Mouse (Mus musculus) liver, embryonic 13.5 days (tissue): ENCODE measurements at regions not wholly inside any gene's neighbourhood (a gene's known extent, or its start where the extent isn't known, plus 50 kb on each side); places are given as distances from the start of the nearest gene placed in this dataset.

Experiments
- ATAC-seq: fragments of 200-750 bp; cut with Nextera tagmentation; 2 replicates; pipeline ENCODE4 v1.8.0; 2017; ENCODE audit warnings: low read depth, mild to moderate bottlenecking, moderate number of reproducible peaks, moderate library complexity
- DNase-seq: peaks from one replicate; pipeline ENCODE4 v3.0.0; 2022
- H3K27ac ChIP-seq: fragments of 300-500 bp; sonication (generic); 2 replicates; pipeline ENCODE4 v1.5.1; 2015; ENCODE audit warnings: moderate library complexity, mild to moderate bottlenecking, inconsistent platforms
- H3K27me3 ChIP-seq: fragments of 300-500 bp; sonication (generic); 2 replicates; pipeline ENCODE4 v1.6.1; 2015; ENCODE audit warnings: mild to moderate bottlenecking, inconsistent platforms
- H3K36me3 ChIP-seq: fragments of 300-500 bp; sonication (generic); 2 replicates; pipeline ENCODE4 v1.6.1; 2015; ENCODE audit warnings: mild to moderate bottlenecking, inconsistent platforms
- H3K4me1 ChIP-seq: fragments of 300-500 bp; sonication (generic); replicated peaks from 2 replicates; pipeline ENCODE4 v1.6.1; 2015; ENCODE audit warnings: inconsistent platforms
- H3K4me2 ChIP-seq: fragments of 300-500 bp; sonication (generic); 2 replicates; pipeline ENCODE4 v1.6.1; 2015; ENCODE audit warnings: inconsistent platforms, mild to moderate bottlenecking, moderate library complexity
- H3K4me3 ChIP-seq: fragments of 300-500 bp; sonication (generic); replicated peaks from 2 replicates; pipeline ENCODE4 v1.5.1; 2015; ENCODE audit warnings: mild to moderate bottlenecking, inconsistent platforms
- H3K9ac ChIP-seq: fragments of 300-500 bp; sonication (generic); 2 replicates; pipeline ENCODE4 v1.6.1; 2015; ENCODE audit warnings: mild to moderate bottlenecking, inconsistent platforms
- H3K9me3 ChIP-seq: fragments of 300-500 bp; sonication (generic); replicated peaks from 2 replicates; pipeline ENCODE4 v1.6.1; 2016; ENCODE audit warnings: inconsistent platforms
- WGBS: fragments of 180-500 bp; shearing (Covaris S2); methylation state at CpG from one replicate; pipeline ENCODE4 v1.1.7; 2015; ENCODE audit not compliant: insufficient replicate concordance; 5-methylcytosine and 5-hydroxymethylcytosine counted together

- H3K9me3 ChIP-seq: no peaks in the 10 kb centered on the region
- H3K4me2 ChIP-seq: no peak overlapping the region
- no peak overlapping the region for H3K4me3 ChIP-seq
- H3K4me1 ChIP-seq: no peaks in the 10 kb centered on the region
- no peak overlapping the region for H3K27ac ChIP-seq
- no peak for ATAC-seq
- WGBS: 66% methylated on average over 11 of the region's 11 CpGs
- H3K27me3 ChIP-seq: no peaks in the 10 kb centered on the region
- no peak for DNase-seq
- no peaks in the 10 kb centered on the region for H3K36me3 ChIP-seq
- H3K9ac ChIP-seq: no peak overlapping the region
These were observed 603.7 kb downstream of the Tox3 start for GRCm38 (mm10) chr8:89744267-89745028.

GRCm38 (mm10) chr8:89738657-89739056, 609.5 kb downstream of the Tox3 start:
- H3K4me3 ChIP-seq: no peak overlapping the region

GRCm38 (mm10) chr8:89737636-89738035, 610.5 kb downstream of the Tox3 start:
- Histone ChIP-seq H3K4me1 (no peaks in the 10 kb centered on the region), H3K27me3 (no peaks in the 10 kb centered on the region), H3K27ac (no peak overlapping the region), H3K36me3 (no peaks in the 10 kb centered on the region), H3K9ac (no peak overlapping the region), H3K4me3 (no peak overlapping the region), H3K4me2 (no peak overlapping the region), H3K9me3 (no peaks in the 10 kb centered on the region)
- 58% methylated on average over 1 of the region's 1 CpGs for WGBS
- DNase-seq (no peak), ATAC-seq (no peak)

More at GRCm38 (mm10) chr8:89738657-89739056, 609.5 kb downstream of the Tox3 start:
- H3K9ac ChIP-seq: no peak overlapping the region
- ATAC-seq: no peak
- no peaks in the 10 kb centered on the region for H3K36me3 ChIP-seq
- H3K9me3 ChIP-seq: no peaks in the 10 kb centered on the region
- H3K4me2 ChIP-seq: no peak overlapping the region
- DNase-seq: no peak
- H3K27me3 ChIP-seq: no peaks in the 10 kb centered on the region
- 71% methylated on average over 3 of the region's 3 CpGs for WGBS
- no peak overlapping the region for H3K27ac ChIP-seq
- H3K4me1 ChIP-seq: no peaks in the 10 kb centered on the region

- Histone ChIP-seq H3K36me3 (no peaks in the 10 kb centered on the region), H3K9me3 (no peaks in the 10 kb centered on the region), H3K4me2 (no peak overlapping the region), H3K27me3 (no peaks in the 10 kb centered on the region), H3K9ac (no peak overlapping the region), H3K27ac (no peak overlapping the region), H3K4me1 (no peaks in the 10 kb centered on the region), H3K4me3 (no peak overlapping the region)
- WGBS: 76% methylated on average over 6 of the region's 6 CpGs
- ATAC-seq (no peak), DNase-seq (no peak)
These were observed 620.9 kb downstream of the Tox3 start for GRCm38 (mm10) chr8:89727252-89727651.

GRCm38 (mm10) chr8:89721684-89722305, 626.3 kb downstream of the Tox3 start:
- no peak overlapping the region for H3K9ac ChIP-seq
- no peak overlapping the region for H3K4me2 ChIP-seq
- H3K4me3 ChIP-seq: no peak overlapping the region
- H3K27me3 ChIP-seq: no peaks in the 10 kb centered on the region
- 59% methylated on average over 5 of the region's 5 CpGs for WGBS
- no peaks in the 10 kb centered on the region for H3K4me1 ChIP-seq
- no peak overlapping the region for H3K27ac ChIP-seq
- DNase-seq (no peak), ATAC-seq (no peak)
- H3K9me3 ChIP-seq: no peaks in the 10 kb centered on the region
- no peaks in the 10 kb centered on the region for H3K36me3 ChIP-seq

GRCm38 (mm10) chr8:89713880-89714279, 634.3 kb downstream of the Tox3 start:
- H3K4me2 ChIP-seq: no peak overlapping the region
- H3K36me3 ChIP-seq: no peaks in the 10 kb centered on the region
- no peaks in the 10 kb centered on the region for H3K27me3 ChIP-seq
- ATAC-seq: no peak
- no peaks in the 10 kb centered on the region for H3K9me3 ChIP-seq
- no peak for DNase-seq
- no peak overlapping the region for H3K4me3 ChIP-seq
- 63% methylated on average over 6 of the region's 6 CpGs for WGBS
- no peak overlapping the region for H3K27ac ChIP-seq
- H3K4me1 ChIP-seq: no peaks in the 10 kb centered on the region
- no peak overlapping the region for H3K9ac ChIP-seq

GRCm38 (mm10) chr8:89707341-89707928, 640.7 kb downstream of the Tox3 start:
- Histone ChIP-seq H3K4me1 (no peaks in the 10 kb centered on the region), H3K27me3 (no peaks in the 10 kb centered on the region), H3K27ac (no peak overlapping the region), H3K9me3 (no peaks in the 10 kb centered on the region), H3K9ac (no peak overlapping the region), H3K4me3 (no peak overlapping the region), H3K4me2 (no peak overlapping the region), H3K36me3 (no peaks in the 10 kb centered on the region)
- DNase-seq: no peak
- WGBS: 52% methylated on average over 5 of the region's 5 CpGs
- no peak for ATAC-seq

GRCm38 (mm10) chr8:89685696-89686095, 641.7 kb upstream of the Sall1 start:
- H3K27ac ChIP-seq: no peak overlapping the region
- no peaks in the 10 kb centered on the region for H3K36me3 ChIP-seq
- H3K4me1 ChIP-seq: no peaks in the 10 kb centered on the region
- ATAC-seq: no peak
- H3K27me3 ChIP-seq: no peaks in the 10 kb centered on the region
- H3K9ac ChIP-seq: no peak overlapping the region
- H3K9me3 ChIP-seq: no peaks in the 10 kb centered on the region
- 69% methylated on average over 6 of the region's 6 CpGs for whole genome bisulfite sequencing
- DNase-seq: no peak
- no peak overlapping the region for H3K4me2 ChIP-seq
- no peak overlapping the region for H3K4me3 ChIP-seq

GRCm38 (mm10) chr8:89680937-89681336, 637.0 kb upstream of the Sall1 start:
- ATAC-seq (no peak), DNase-seq (no peak)
- Histone ChIP-seq H3K36me3 (no peaks in the 10 kb centered on the region), H3K4me1 (no peaks in the 10 kb centered on the region), H3K27ac (no peak overlapping the region), H3K4me3 (no peak overlapping the region), H3K9me3 (no peaks in the 10 kb centered on the region), H3K27me3 (no peaks in the 10 kb centered on the region), H3K9ac (no peak overlapping the region), H3K4me2 (no peak overlapping the region)
- 66% methylated on average over 4 of the region's 4 CpGs for WGBS

- 54% methylated on average over 5 of the region's 5 CpGs for WGBS
- Histone ChIP-seq H3K9me3 (no peaks in the 10 kb centered on the region), H3K27me3 (no peaks in the 10 kb centered on the region), H3K9ac (no peak overlapping the region), H3K4me1 (no peaks in the 10 kb centered on the region), H3K36me3 (no peaks in the 10 kb centered on the region), H3K27ac (no peak overlapping the region), H3K4me2 (no peak overlapping the region), H3K4me3 (no peak overlapping the region)
- no peak for ATAC-seq
- no peak for DNase-seq
These were observed 636.4 kb upstream of the Sall1 start for GRCm38 (mm10) chr8:89680341-89680740.

- Histone ChIP-seq H3K9me3 (no peaks in the 10 kb centered on the region), H3K4me1 (no peaks in the 10 kb centered on the region), H3K27me3 (no peaks in the 10 kb centered on the region), H3K36me3 (no peaks in the 10 kb centered on the region), H3K4me3 (no peak overlapping the region), H3K9ac (no peak overlapping the region), H3K4me2 (no peak overlapping the region), H3K27ac (no peak overlapping the region)
- 62% methylated on average over 4 of the region's 4 CpGs for WGBS
- no peak for ATAC-seq
- no peak for DNase-seq
These were observed 635.6 kb upstream of the Sall1 start for GRCm38 (mm10) chr8:89679551-89679950.

- 68% methylated on average over 5 of the region's 5 CpGs for WGBS
- Histone ChIP-seq H3K27ac (no peak overlapping the region), H3K4me2 (no peak overlapping the region), H3K9ac (no peak overlapping the region), H3K4me1 (no peaks in the 10 kb centered on the region), H3K4me3 (no peak overlapping the region), H3K27me3 (no peaks in the 10 kb centered on the region), H3K9me3 (no peaks in the 10 kb centered on the region), H3K36me3 (no peaks in the 10 kb centered on the region)
- ATAC-seq (no peak), DNase-seq (no peak)
These were observed 633.3 kb upstream of the Sall1 start for GRCm38 (mm10) chr8:89677266-89677665.
